Mouse (Mus musculus): ENCODE results near the gene Gm20662.

GRCm38 (mm10) chr9:108055661-108056237 lies 59.6 kb downstream of the Gm20662 start:
- TF ChIP-seq CTCF (IDR thresholded peaks at IDR 0.05; ENCODE audit: low read depth, low read length) (no peak), TAL1 (conservative IDR thresholded peaks at IDR 0.05; ENCODE audit: low read depth, low read length) (no peak), GATA1 (IDR thresholded peaks at IDR 0.05; ENCODE audit: borderline replicate concordance, low read length) (no peak)

All from G1E (cell line).